Mouse (Mus musculus): ENCODE results near the gene Gm20388.
A peak's percentile ranks its signal among the peaks of the same experiment; 100 is the strongest.
"Not testable (repeated sequence)": the region's sequence is repeated elsewhere in the genome, so short reads cannot be mapped to it uniquely, and the experiment has no call there.

The Gm20388 gene

GRCm38 (mm10) chr8:123135406-123135805 lies 3224.8 kb downstream of the Gm20388 start:
- peak; percentile 75 for DNase-seq (ENCODE audit: inconsistent ontology term)

- no peak for DNase-seq (ENCODE audit: inconsistent ontology term)
Measured at GRCm38 (mm10) chr8:123135806-123136205, 3225.2 kb downstream of the Gm20388 start.

- DNase-seq (ENCODE audit: inconsistent ontology term) = no peak
Measured at GRCm38 (mm10) chr8:123136287-123136686, 3225.6 kb downstream of the Gm20388 start.

- peak; percentile 58 for DNase-seq (ENCODE audit: inconsistent ontology term)
Measured at GRCm38 (mm10) chr8:123137645-123138077, 3227.0 kb downstream of the Gm20388 start.

GRCm38 (mm10) chr8:123138741-123139140 lies 3228.1 kb downstream of the Gm20388 start:
- DNase-seq (ENCODE audit: inconsistent ontology term) = no peak

- DNase-seq (ENCODE audit: inconsistent ontology term) = peak; percentile 94
Measured at GRCm38 (mm10) chr8:123141741-123142462, 3231.3 kb downstream of the Gm20388 start.

GRCm38 (mm10) chr8:123145279-123145678 lies 3234.6 kb downstream of the Gm20388 start:
- peak; percentile 43 for DNase-seq (ENCODE audit: inconsistent ontology term)

GRCm38 (mm10) chr8:123146390-123146789 lies 3235.7 kb downstream of the Gm20388 start:
- DNase-seq (ENCODE audit: inconsistent ontology term) = no peak

GRCm38 (mm10) chr8:123150737-123151171 lies 3240.1 kb downstream of the Gm20388 start:
- DNase-seq (ENCODE audit: inconsistent ontology term) = peak; percentile 24

- peak; percentile 41 for DNase-seq (ENCODE audit: inconsistent ontology term)
Measured at GRCm38 (mm10) chr8:123155177-123155576, 3244.5 kb downstream of the Gm20388 start.

GRCm38 (mm10) chr8:123156070-123156773 lies 3245.6 kb downstream of the Gm20388 start:
- no peak for DNase-seq (ENCODE audit: inconsistent ontology term)

GRCm38 (mm10) chr8:123157888-123158465 lies 3247.3 kb downstream of the Gm20388 start, which contains the start of gene Sult5a1:
Gene Sult5a1 (minus strand): TSS chr8:123158315.
- DNase-seq (ENCODE audit: inconsistent ontology term) = no peak

- DNase-seq (ENCODE audit: inconsistent ontology term) = no peak
Measured at GRCm38 (mm10) chr8:123181391-123181790, 3270.8 kb downstream of the Gm20388 start.

- DNase-seq (ENCODE audit: inconsistent ontology term) = no peak
Measured at GRCm38 (mm10) chr8:123185566-123186409, 3275.1 kb downstream of the Gm20388 start, which contains the start of gene Dpep1. Gene Dpep1 (plus strand): TSS chr8:123186242.

GRCm38 (mm10) chr8:123188006-123188405 lies 3277.4 kb downstream of the Gm20388 start:
- DNase-seq (ENCODE audit: inconsistent ontology term) = no peak

- DNase-seq (ENCODE audit: inconsistent ontology term) = no peak
Measured at GRCm38 (mm10) chr8:123188841-123189240, 3278.2 kb downstream of the Gm20388 start.

- DNase-seq (ENCODE audit: inconsistent ontology term) = peak; percentile 84
Measured at GRCm38 (mm10) chr8:123190678-123191077, 3280.0 kb downstream of the Gm20388 start.

- no peak for DNase-seq (ENCODE audit: inconsistent ontology term)
Measured at GRCm38 (mm10) chr8:123191908-123192307, 3281.3 kb downstream of the Gm20388 start.

- DNase-seq (ENCODE audit: inconsistent ontology term) = no peak
Measured at GRCm38 (mm10) chr8:123193771-123194170, 3283.1 kb downstream of the Gm20388 start.

- DNase-seq (ENCODE audit: inconsistent ontology term) = not testable (repeated sequence)
Measured at GRCm38 (mm10) chr8:123197016-123197415, 3286.4 kb downstream of the Gm20388 start.

GRCm38 (mm10) chr8:123199864-123200263 lies 3289.2 kb downstream of the Gm20388 start:
- no peak for DNase-seq (ENCODE audit: inconsistent ontology term)

Measured in Muller cell, postnatal 12 days (primary cell).